Mouse (Mus musculus): ENCODE results near the gene Agpat3. TPM values are rescaled to one million over a fixed set of nuclear protein-coding genes. Genes with fewer than 3 reads are reported as not detected.

Gene Agpat3
- polyA plus RNA-seq, 1 experiment from 2014 or later = 48.7 TPM

GRCm38 (mm10) chr10:78232301-78232980, 119.8 kb downstream of the Agpat3 start:
- WGBS = 94% methylated on average over 4 of the region's 4 CpGs
- H3K27ac ChIP-seq = no peak overlapping the region
- H3K4me1 ChIP-seq (replicated peaks) = no peaks in the 10 kb centered on the region
- no peak overlapping the region for H3K4me2 ChIP-seq
- no peaks in the 10 kb centered on the region for H3K9me3 ChIP-seq
- no peak overlapping the region for H3K4me3 ChIP-seq (replicated peaks)
- no peaks in the 10 kb centered on the region for H3K27me3 ChIP-seq
- no peak for ATAC-seq (ENCODE audit: insufficient number of reproducible peaks, insufficient read depth, low FRiP score, low TSS enrichment, low read depth)
- H3K36me3 ChIP-seq = peaks cover 34% of the 10 kb centered on the region
- H3K9ac ChIP-seq (replicated peaks) = no peak overlapping the region

GRCm38 (mm10) chr10:78228560-78228928, 123.7 kb downstream of the Agpat3 start:
- H3K27ac ChIP-seq = no peak overlapping the region
- H3K4me2 ChIP-seq = no peak overlapping the region
- H3K9ac ChIP-seq (replicated peaks) = no peak overlapping the region
- WGBS = 91% methylated on average over 5 of the region's 5 CpGs
- H3K36me3 ChIP-seq = peaks cover 50% of the 10 kb centered on the region
- H3K4me1 ChIP-seq (replicated peaks) = no peaks in the 10 kb centered on the region
- H3K4me3 ChIP-seq (replicated peaks) = no peak overlapping the region
- ATAC-seq (ENCODE audit: insufficient number of reproducible peaks, insufficient read depth, low FRiP score, low TSS enrichment, low read depth) = no peak
- no peaks in the 10 kb centered on the region for H3K27me3 ChIP-seq
- no peaks in the 10 kb centered on the region for H3K9me3 ChIP-seq

DNA sequence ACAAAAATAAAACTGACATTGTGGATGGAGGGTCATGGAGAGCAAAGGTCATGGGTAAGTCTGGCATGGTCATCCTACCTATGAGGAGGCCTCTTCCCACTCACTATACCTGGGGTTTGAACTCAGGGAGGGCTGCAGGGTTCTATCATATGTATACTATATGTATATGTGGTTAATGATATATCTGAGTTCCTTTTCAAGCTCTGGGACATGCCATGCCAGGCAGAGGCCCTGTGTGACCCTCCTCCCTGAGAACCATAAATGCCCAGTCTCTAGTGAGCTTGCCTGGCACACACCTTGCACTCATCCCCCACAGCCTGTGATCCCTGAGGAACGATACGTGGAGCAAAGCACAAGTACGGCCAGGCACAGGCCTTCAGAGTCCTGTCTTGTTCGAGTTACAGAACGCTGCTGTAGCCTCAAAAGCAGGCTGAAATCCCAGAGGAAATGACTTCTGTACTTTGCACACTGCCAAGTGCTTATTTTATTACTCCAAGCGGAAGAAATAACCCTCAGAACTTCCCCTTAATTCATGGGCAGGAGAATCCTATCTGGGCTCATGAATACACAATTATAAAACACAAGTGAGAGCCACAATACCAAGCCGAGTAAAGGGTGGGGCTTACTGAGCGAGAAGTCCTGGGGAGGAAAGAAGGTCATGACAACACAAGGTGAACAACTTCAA, 124.3 kb downstream of the Agpat3 start:
- WGBS = 89% methylated on average over 8 of the region's 8 CpGs
- H3K4me1 ChIP-seq (replicated peaks) = no peaks in the 10 kb centered on the region
- no peak overlapping the region for H3K27ac ChIP-seq
- H3K27me3 ChIP-seq = no peaks in the 10 kb centered on the region
- peaks cover 50% of the 10 kb centered on the region for H3K36me3 ChIP-seq
- no peak for ATAC-seq (ENCODE audit: insufficient number of reproducible peaks, insufficient read depth, low FRiP score, low TSS enrichment, low read depth)
- H3K9ac ChIP-seq (replicated peaks) = no peak overlapping the region
- H3K4me2 ChIP-seq = no peak overlapping the region
- H3K9me3 ChIP-seq = no peaks in the 10 kb centered on the region
- no peak overlapping the region for H3K4me3 ChIP-seq (replicated peaks)

- no peak for ATAC-seq (ENCODE audit: insufficient number of reproducible peaks, insufficient read depth, low FRiP score, low TSS enrichment, low read depth)
- H3K9me3 ChIP-seq = no peaks in the 10 kb centered on the region
- H3K27ac ChIP-seq = no peak overlapping the region
- peaks cover 64% of the 10 kb centered on the region for H3K36me3 ChIP-seq
- no peaks in the 10 kb centered on the region for H3K4me1 ChIP-seq (replicated peaks)
- no peaks in the 10 kb centered on the region for H3K27me3 ChIP-seq
- 87% methylated on average over 6 of the region's 6 CpGs for WGBS
- H3K4me2 ChIP-seq = no peak overlapping the region
- H3K4me3 ChIP-seq (replicated peaks) = no peak overlapping the region
- no peak overlapping the region for H3K9ac ChIP-seq (replicated peaks)
These were observed 128.2 kb downstream of the Agpat3 start for GRCm38 (mm10) chr10:78224136-78224535.

DNA sequence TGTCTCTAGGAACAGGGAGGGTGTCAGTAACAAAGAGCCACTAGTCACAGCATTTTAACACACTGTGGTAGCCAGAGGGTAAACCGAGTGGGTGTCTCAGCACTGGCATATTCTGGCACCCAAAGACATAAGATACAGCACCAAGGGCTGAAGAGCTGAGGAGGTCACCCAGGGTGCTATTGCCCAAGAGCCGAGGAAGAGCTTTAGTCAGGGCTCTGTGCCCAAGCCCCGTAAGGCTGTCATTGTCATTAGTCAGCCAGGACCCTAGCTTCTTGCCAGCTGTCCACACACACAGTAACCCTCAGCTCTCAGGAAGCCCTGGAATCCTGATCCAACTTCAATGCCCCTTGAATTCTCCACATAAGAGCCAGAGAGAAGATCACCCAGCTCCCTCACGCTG, 129.4 kb downstream of the Agpat3 start:
- Histone ChIP-seq H3K9ac (replicated peaks) (no peak overlapping the region), H3K9me3 (no peaks in the 10 kb centered on the region), H3K36me3 (peaks cover 65% of the 10 kb centered on the region), H3K4me1 (replicated peaks) (no peaks in the 10 kb centered on the region), H3K27ac (no peak overlapping the region), H3K4me3 (replicated peaks) (no peak overlapping the region), H3K4me2 (no peak overlapping the region), H3K27me3 (no peaks in the 10 kb centered on the region)
- no peak for ATAC-seq (ENCODE audit: insufficient number of reproducible peaks, insufficient read depth, low FRiP score, low TSS enrichment, low read depth)
- 90% methylated on average over 4 of the region's 4 CpGs for WGBS

DNA sequence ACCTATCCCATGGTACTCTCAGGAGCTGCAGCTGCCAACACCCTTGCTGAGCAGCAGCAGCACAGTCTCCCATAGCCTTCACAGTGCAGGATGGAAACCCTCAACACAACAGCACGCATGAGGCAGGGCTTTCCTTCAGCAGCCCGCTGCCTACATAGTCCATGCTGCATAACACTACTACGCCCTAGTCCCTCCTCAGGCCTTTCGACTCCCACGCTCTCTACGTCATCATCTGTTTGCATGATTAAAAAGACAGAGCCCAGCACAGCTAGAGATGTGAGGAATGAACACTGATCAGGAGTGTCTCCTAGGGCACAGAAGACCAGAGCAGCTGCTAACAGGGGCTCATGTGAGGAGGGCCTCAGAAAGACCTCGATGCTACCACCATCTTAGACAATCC, 131.0 kb downstream of the Agpat3 start:
- Histone ChIP-seq H3K9ac (replicated peaks) (no peak overlapping the region), H3K27ac (no peak overlapping the region), H3K4me1 (replicated peaks) (no peaks in the 10 kb centered on the region), H3K4me2 (no peak overlapping the region), H3K9me3 (no peaks in the 10 kb centered on the region), H3K27me3 (no peaks in the 10 kb centered on the region), H3K36me3 (peaks cover 69% of the 10 kb centered on the region), H3K4me3 (replicated peaks) (no peak overlapping the region)
- ATAC-seq (ENCODE audit: insufficient number of reproducible peaks, insufficient read depth, low FRiP score, low TSS enrichment, low read depth) = no peak
- 96% methylated on average over 7 of the region's 7 CpGs for WGBS

DNA sequence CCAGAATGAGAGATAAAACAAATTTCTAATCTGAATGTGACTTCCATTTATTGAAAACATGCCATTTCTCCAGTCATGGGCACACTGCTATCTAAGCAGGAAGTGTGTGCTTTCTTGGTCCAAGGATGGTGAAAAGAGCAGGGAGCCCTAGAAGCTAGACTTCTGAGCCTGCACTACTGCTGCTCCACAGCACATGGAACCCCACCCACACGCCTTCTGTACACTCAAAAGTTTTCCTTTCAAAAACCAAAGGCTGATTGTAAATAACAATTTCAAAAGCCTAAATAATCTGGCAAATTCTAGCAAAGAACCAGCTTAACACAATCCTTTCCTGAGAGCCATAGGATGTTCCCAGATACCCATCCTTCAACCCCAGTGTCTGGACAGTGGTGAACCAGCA, 132.8 kb downstream of the Agpat3 start:
- Histone ChIP-seq H3K36me3 (peaks cover 79% of the 10 kb centered on the region), H3K27ac (no peak overlapping the region), H3K9ac (replicated peaks) (no peak overlapping the region), H3K27me3 (no peaks in the 10 kb centered on the region), H3K4me3 (replicated peaks) (no peak overlapping the region), H3K9me3 (no peaks in the 10 kb centered on the region), H3K4me2 (no peak overlapping the region), H3K4me1 (replicated peaks) (no peaks in the 10 kb centered on the region)
- 96% methylated on average over 1 of the region's 1 CpGs for WGBS
- ATAC-seq (ENCODE audit: insufficient number of reproducible peaks, insufficient read depth, low FRiP score, low TSS enrichment, low read depth) = no peak

Small RNA genes within 50 kb of the gene (microRNA-seq; reads per million reads assigned to microRNA genes)
- not detected for gene Mir7659

Other genes with a start within 250 kb of the Agpat3 start
- gene D10Jhu81e, start 182.7 kb downstream of the Agpat3 start, polyA plus RNA-seq (2016; fragmentation: Nextera tagmentation; extraction: Ambion mirVana) = 30.9 and 34.0 TPM in 2 replicates
- 27.1 and 28.6 TPM in 2 replicates for gene Pwp2, start 167.3 kb downstream of the Agpat3 start, polyA plus RNA-seq (2016; fragmentation: Nextera tagmentation; extraction: Ambion mirVana)
- 17.0 and 18.8 TPM in 2 replicates for gene Trappc10, start 107.8 kb downstream of the Agpat3 start, polyA plus RNA-seq (2016; fragmentation: Nextera tagmentation; extraction: Ambion mirVana)
- gene Rrp1, start 60.6 kb upstream of the Agpat3 start, polyA plus RNA-seq (2016; fragmentation: Nextera tagmentation; extraction: Ambion mirVana) = 330 and 340 TPM in 2 replicates
- gene Cstb, start 73.2 kb upstream of the Agpat3 start, polyA plus RNA-seq (2016; fragmentation: Nextera tagmentation; extraction: Ambion mirVana) = 192 and 204 TPM in 2 replicates
- 10.4 and 10.6 TPM in 2 replicates for gene Pdxk, start 112.5 kb upstream of the Agpat3 start, polyA plus RNA-seq (2016; fragmentation: Nextera tagmentation; extraction: Ambion mirVana)
- not detected in 2 replicates for gene Olfr1358, start 164.9 kb upstream of the Agpat3 start, polyA plus RNA-seq (2016; fragmentation: Nextera tagmentation; extraction: Ambion mirVana)
- gene Ilvbl, start 221.9 kb upstream of the Agpat3 start, polyA plus RNA-seq (2016; fragmentation: Nextera tagmentation; extraction: Ambion mirVana) = 49.0 and 49.2 TPM in 2 replicates
- 19.0 and 19.7 TPM in 2 replicates for gene Syde1, start 239.5 kb upstream of the Agpat3 start, polyA plus RNA-seq (2016; fragmentation: Nextera tagmentation; extraction: Ambion mirVana)

All from limb, embryonic 12.5 days (tissue).